Mouse (Mus musculus): Measurements from ENCODE around the gene Cldn7.

- TF ChIP-seq CTCF (conservative IDR thresholded peaks at IDR 0.05; ENCODE audit: low read length) = no peak
- TF ChIP-seq NANOG (IDR thresholded peaks at IDR 0.05; ENCODE audit: borderline replicate concordance, low read length) = no peak
Observed at GRCm38 (mm10) chr11:69966860-69967517, 2.4 kb downstream of the Cldn7 start.
